25 mouse cellular contexts compared by ENCODE assay signal in genomic region chr1:187794240-187794930, GRCm38 (mm10).
A peak's percentile ranks its signal among the peaks of the same experiment; 100 is the strongest.
DNase-seq lines count a peak whose midpoint lies in the region; ATAC-seq and TF ChIP-seq lines count a peak whose summit lies in the region.
"Had no signal": no experiment of that assay in that cellular context is flagged by ENCODE, and none has a peak within 500 bp of the region (broad histone marks: within the 10 kb centered on the region; RNA-seq: fewer than 3 reads in every experiment).

No protein-coding gene starts in this region.

- H3K27me3 ChIP-seq in lung, embryonic 14.5 days (ENCODE audit: insufficient read depth, low read length) = no peaks in the 10 kb centered on the region
- no peaks in the 10 kb centered on the region for H3K27me3 ChIP-seq in lung, postnatal 0 days (replicated peaks; ENCODE audit: insufficient read depth, low read length)
- H3K27me3 ChIP-seq: embryonic facial prominence, embryonic 13.5 days; forebrain, embryonic 12.5 days; forebrain, embryonic 15.5 days; heart, embryonic 12.5 days had no signal

- TF ChIP-seq CTCF in lung, embryonic 14.5 days (IDR thresholded peaks at IDR 0.05; ENCODE audit: low read depth) = no peak
- no peak for TF ChIP-seq CTCF in lung, postnatal 0 days (IDR thresholded peaks at IDR 0.05)

- no peak overlapping the region for H3K4me2 ChIP-seq in lung, embryonic 14.5 days
- no peak overlapping the region for H3K4me2 ChIP-seq in lung, postnatal 0 days (replicated peaks; ENCODE audit: low read depth, low read length)
- H3K4me2 ChIP-seq: embryonic facial prominence, embryonic 13.5 days; forebrain, embryonic 12.5 days; forebrain, embryonic 15.5 days; heart, embryonic 12.5 days; hindbrain, embryonic 14.5 days had no signal

- WGBS in lung, embryonic 14.5 days = 76% methylated on average over 5 of the region's 5 CpGs
- 57% methylated on average over 5 of the region's 5 CpGs for WGBS in lung, postnatal 0 days

- H3K27ac ChIP-seq in lung, embryonic 14.5 days (ENCODE audit: low read depth) = no peak overlapping the region
- H3K27ac ChIP-seq in lung, postnatal 0 days (ENCODE audit: low read length) = no peak overlapping the region
- H3K27ac ChIP-seq: embryonic facial prominence, embryonic 10.5 days; embryonic facial prominence, embryonic 13.5 days; forebrain, embryonic 12.5 days; forebrain, embryonic 15.5 days; hindbrain, embryonic 14.5 days; hindbrain, postnatal 0 days had no signal

- no peaks in the 10 kb centered on the region for H3K9me3 ChIP-seq in lung, embryonic 14.5 days (ENCODE audit: low read depth, low read length)
- no peaks in the 10 kb centered on the region for H3K9me3 ChIP-seq in lung, postnatal 0 days (ENCODE audit: low read length)
- H3K9me3 ChIP-seq: embryonic facial prominence, embryonic 10.5 days; embryonic facial prominence, embryonic 13.5 days; forebrain, embryonic 12.5 days; forebrain, embryonic 15.5 days; heart, embryonic 12.5 days had no signal

- 0 out of 2 replicates have a peak, but pooled peaks cover 3% of the 10 kb centered on the region for H3K4me1 ChIP-seq in lung, embryonic 14.5 days (ENCODE audit: insufficient read depth)
- peaks cover 6% of the 10 kb centered on the region; the same call in 1 of the 2 replicates for H3K4me1 ChIP-seq in lung, postnatal 0 days (ENCODE audit: insufficient read depth, low read depth, low read length)

- DNase-seq in heart, adult 11 months = peak; percentile 80
- DNase-seq in heart, adult 9 months (ENCODE audit: low spot score in 2 of 2) = no peak
- DNase-seq in lung, embryonic 14.5 days = peak; percentile 33
- DNase-seq in lung, postnatal 36 days = no peak
- DNase-seq in lung, postnatal 0 days (ENCODE audit: low spot score) = peak; percentile 71
- DNase-seq in lung, postnatal 25 days (ENCODE audit: low spot score) = no peak
- DNase-seq: adrenal gland, adult 8-10 months; adrenal gland, postnatal 25 days; cerebellum, adult 11-12 months; cerebellum, adult 8-10 months; cerebellum, postnatal 10 days; cerebellum, postnatal 36 days; embryo, embryonic 11 days; gastrocnemius, postnatal 25 days; heart, postnatal 14 days; heart, postnatal 4 days had no signal

- ATAC-seq in lung, embryonic 14.5 days (ENCODE audit: insufficient read depth) = no peak
- peak; percentile 87 for ATAC-seq in lung, postnatal 0 days
- ATAC-seq: activated CD4-positive, CD25-positive, alpha-beta regulatory T cell, adult 4 months; forebrain, embryonic 15.5 days; hindbrain, postnatal 0 days had no signal

- no peak; the same call in none of the 2 replicates for TF ChIP-seq EP300 in lung, postnatal 0 days (IDR thresholded peaks at IDR 0.05)

- no peak overlapping the region for H3K4me3 ChIP-seq in lung, embryonic 14.5 days (ENCODE audit: low read depth, low read length)
- H3K4me3 ChIP-seq in lung, postnatal 0 days (ENCODE audit: low read depth, low read length) = no peak overlapping the region
- H3K4me3 ChIP-seq: embryonic facial prominence, embryonic 10.5 days; embryonic facial prominence, embryonic 13.5 days; erythroblast, embryonic 14.5 days; forebrain, embryonic 12.5 days; forebrain, embryonic 15.5 days; heart, embryonic 12.5 days had no signal

- H3K9ac ChIP-seq in lung, embryonic 14.5 days = no peak overlapping the region
- no peak overlapping the region for H3K9ac ChIP-seq in lung, postnatal 0 days (replicated peaks; ENCODE audit: low read depth)
- H3K9ac ChIP-seq: embryonic facial prominence, embryonic 13.5 days; forebrain, embryonic 12.5 days; forebrain, embryonic 15.5 days; heart, embryonic 12.5 days; hindbrain, embryonic 14.5 days had no signal

- no peaks in the 10 kb centered on the region for H3K36me3 ChIP-seq in lung, embryonic 14.5 days (ENCODE audit: insufficient read depth)
- H3K36me3 ChIP-seq in lung, postnatal 0 days (ENCODE audit: insufficient read depth, low read length) = no peaks in the 10 kb centered on the region
- H3K36me3 ChIP-seq: embryonic facial prominence, embryonic 10.5 days; embryonic facial prominence, embryonic 13.5 days; forebrain, embryonic 12.5 days; forebrain, embryonic 15.5 days; heart, embryonic 12.5 days had no signal

Comparison
In these comparisons a context has a peak if more than half of its experiments do, and no peak if none do; other contexts are left out.
1. DNase-seq: peak in heart, adult 11 months (single experiment), lung, embryonic 14.5 days (single experiment) and lung, postnatal 0 days (single experiment); none in heart, adult 9 months (0 of 2), lung, postnatal 36 days (single experiment) and lung, postnatal 25 days (single experiment).